Mouse (Mus musculus) limb, embryonic 10.5 days (tissue): ENCODE measurements around the gene Pitpnm1. TPM values are rescaled to one million over a fixed set of nuclear protein-coding genes. Genes with fewer than 3 reads are reported as not detected.
"Not testable (repeated sequence)": the region's sequence is repeated elsewhere in the genome, so short reads cannot be mapped to it uniquely, and the experiment has no call there.

Experiments used
- DNase-seq: peaks from one replicate; pipeline ENCODE4 v3.0.0-alpha.2; 2017; ENCODE audit warnings: low spot score
- H3K27ac ChIP-seq: fragments of 300-500 bp; sonication (generic); 2 replicates; pipeline ENCODE4 v1.5.1; 2016; ENCODE audit warnings: mild to moderate bottlenecking
- H3K27me3 ChIP-seq: fragments of 300-500 bp; sonication (generic); 2 replicates; pipeline ENCODE4 v1.6.1; 2016; ENCODE audit warnings: low read depth, mild to moderate bottlenecking; ENCODE audit not compliant: poor library complexity, severe bottlenecking
- H3K36me3 ChIP-seq: fragments of 300-500 bp; sonication (generic); 2 replicates; pipeline ENCODE4 v1.6.1; 2016; ENCODE audit warnings: mild to moderate bottlenecking, moderate library complexity
- H3K4me1 ChIP-seq: fragments of 300-500 bp; sonication (generic); 2 replicates; pipeline ENCODE4 v1.6.1; 2016
- H3K4me3 ChIP-seq: fragments of 300-500 bp; sonication (generic); 2 replicates; pipeline ENCODE4 v1.5.1; 2016; ENCODE audit warnings: mild to moderate bottlenecking, moderate library complexity
- H3K9me3 ChIP-seq: fragments of 300-500 bp; sonication (generic); replicated peaks from 2 replicates; pipeline ENCODE4 v1.6.1; 2016; ENCODE audit warnings: mild to moderate bottlenecking
- WGBS: fragments of 180-500 bp; shearing (Covaris S2); methylation state at CpG from one replicate; pipeline ENCODE4 v1.1.7; 2016; 5-methylcytosine and 5-hydroxymethylcytosine counted together
- polyA plus RNA-seq: library from polyadenylated mRNA; unstranded; fragments of >200 nt; fragmentation: Nextera tagmentation; extraction: Ambion mirVana; gene quantifications from 2 replicates; pipeline ENCODE4 v1.2.1, GENCODE M21; 2016

The Pitpnm1 gene
- polyA plus RNA-seq, 1 experiment from 2014 or later, result 7.9 TPM

DNA sequence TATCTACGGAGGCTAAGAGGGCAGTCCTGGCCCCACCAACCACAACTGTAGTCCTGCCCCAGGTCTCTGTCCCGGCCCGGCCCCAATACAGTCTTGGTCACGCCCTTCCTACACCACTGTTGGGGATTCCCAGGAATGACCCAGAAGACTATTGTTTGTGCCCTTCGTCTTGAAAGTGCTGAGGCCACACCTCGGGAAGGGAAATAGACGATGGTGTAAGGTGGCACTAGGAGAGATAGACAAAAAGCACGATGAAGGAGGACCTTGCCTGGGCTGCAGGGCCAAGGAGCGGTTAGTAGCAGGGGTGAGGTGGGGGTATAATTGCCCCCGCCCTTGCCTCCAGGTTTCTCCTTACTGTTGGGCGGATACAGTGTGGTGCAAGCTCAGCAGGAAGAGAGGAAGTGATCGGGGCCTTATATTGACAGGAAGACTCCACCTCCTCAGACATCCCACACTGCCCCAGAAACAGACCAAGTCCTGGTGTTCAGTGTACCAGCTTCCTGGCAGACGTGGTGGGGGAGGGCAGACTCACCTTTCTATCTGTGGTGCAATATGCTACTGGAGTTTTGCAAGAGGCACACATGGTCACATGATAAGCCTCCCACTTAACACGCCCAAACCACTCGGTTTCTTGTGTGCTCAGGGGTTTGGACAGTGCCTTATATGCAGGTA is 40.6 kb upstream of the Pitpnm1 start, which contains the start of gene Gstp3:
Gene Gstp3, minus strand, starts transcription at position 501 of the 672 bp plus-strand sequence.
- no peak for DNase-seq
- Histone ChIP-seq H3K4me3 (no peak within 1 kb of the TSS), H3K27ac (no peak within 1 kb of the TSS), H3K4me1 (no peaks in the 10 kb centered on the region), H3K9me3 (no peaks in the 10 kb centered on the region), H3K27me3 (no peaks in the 10 kb centered on the region), H3K36me3 (no peaks in the 10 kb centered on the region)
- 85% methylated on average over 15 of the region's 15 CpGs for WGBS

- H3K4me1 ChIP-seq, H3K27me3 ChIP-seq, DNase-seq, H3K4me3 ChIP-seq, H3K36me3 ChIP-seq, H3K27ac ChIP-seq, H3K9me3 ChIP-seq: not testable (repeated sequence)
- WGBS, result 91% methylated on average over 8 of the region's 8 CpGs
Observed at GRCm38 (mm10) chr19:4060044-4060898, 39.5 kb upstream of the Pitpnm1 start.

GRCm38 (mm10) chr19:4060899-4061465 is 38.8 kb upstream of the Pitpnm1 start:
- Histone ChIP-seq H3K27me3 (no peaks in the 10 kb centered on the region), H3K4me1 (no peaks in the 10 kb centered on the region), H3K4me3 (no peak overlapping the region), H3K27ac (no peak overlapping the region), H3K36me3 (no peaks in the 10 kb centered on the region), H3K9me3 (no peaks in the 10 kb centered on the region)
- DNase-seq, result no peak
- WGBS, result 90% methylated on average over 6 of the region's 6 CpGs

GRCm38 (mm10) chr19:4063357-4063756 is 36.4 kb upstream of the Pitpnm1 start:
- not testable (repeated sequence) for H3K4me3 ChIP-seq, H3K36me3 ChIP-seq, H3K4me1 ChIP-seq, H3K9me3 ChIP-seq, DNase-seq, H3K27ac ChIP-seq, H3K27me3 ChIP-seq
- 90% methylated on average over 4 of the region's 4 CpGs for WGBS

DNA sequence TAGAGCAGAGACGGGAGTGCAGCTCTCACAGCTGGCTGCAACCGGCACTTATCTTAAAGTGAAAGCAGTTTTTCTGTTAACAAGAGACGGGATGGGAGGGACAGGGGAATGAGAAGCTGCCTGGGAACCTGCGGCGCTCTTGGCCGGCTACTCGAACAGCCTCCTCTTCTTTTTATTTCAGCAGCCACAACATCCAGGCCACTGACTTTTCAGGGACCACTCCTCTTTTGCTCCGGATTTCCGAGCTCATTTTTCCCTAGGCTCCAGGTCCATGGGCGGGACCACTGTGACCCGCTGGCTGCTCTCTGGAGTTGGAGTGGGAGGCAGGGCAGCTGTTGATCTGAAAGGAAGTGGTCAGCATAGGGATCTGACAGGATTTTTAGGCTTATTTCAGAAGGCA is 35.3 kb upstream of the Pitpnm1 start:
- not testable (repeated sequence) for H3K4me3 ChIP-seq, DNase-seq, H3K9me3 ChIP-seq, H3K27me3 ChIP-seq, H3K27ac ChIP-seq, H3K4me1 ChIP-seq, H3K36me3 ChIP-seq
- WGBS, result 68% methylated on average over 8 of the region's 11 CpGs

- H3K27me3 ChIP-seq, result no peaks in the 10 kb centered on the region
- H3K4me1 ChIP-seq, result no peaks in the 10 kb centered on the region; the same call in 1 of the 2 replicates
- DNase-seq, result no peak
- no peaks in the 10 kb centered on the region for H3K36me3 ChIP-seq
- no peak overlapping the region for H3K4me3 ChIP-seq
- H3K9me3 ChIP-seq, result no peaks in the 10 kb centered on the region
- H3K27ac ChIP-seq, result no peak overlapping the region
- WGBS, result 89% methylated on average over 6 of the region's 6 CpGs
Observed at GRCm38 (mm10) chr19:4066280-4066679, 33.5 kb upstream of the Pitpnm1 start.

DNA sequence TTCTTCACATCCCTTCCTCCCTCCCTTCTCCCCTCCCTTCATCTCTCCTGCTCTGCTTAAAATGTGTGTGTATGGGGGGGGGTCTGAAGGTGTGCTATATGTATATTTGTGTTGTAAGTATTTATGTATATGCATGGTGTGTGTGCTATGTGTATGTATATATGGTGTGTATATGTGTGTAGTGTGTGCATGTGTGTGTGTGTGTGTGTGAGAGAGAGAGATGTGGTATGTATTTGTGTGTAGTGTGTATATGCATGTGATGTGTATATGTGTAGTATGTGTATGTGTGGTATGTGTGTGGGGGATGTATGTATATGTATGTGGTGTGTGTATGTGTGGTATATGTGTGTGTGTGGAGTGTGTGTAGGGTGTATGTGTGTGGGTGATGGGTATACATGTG is 32.9 kb upstream of the Pitpnm1 start:
- H3K27me3 ChIP-seq, result no peaks in the 10 kb centered on the region
- H3K4me3 ChIP-seq, result no peak overlapping the region
- H3K9me3 ChIP-seq, result no peaks in the 10 kb centered on the region
- no peak overlapping the region for H3K27ac ChIP-seq
- no peaks in the 10 kb centered on the region for H3K36me3 ChIP-seq
- DNase-seq, result no peak
- no peaks in the 10 kb centered on the region; the same call in 1 of the 2 replicates for H3K4me1 ChIP-seq

DNA sequence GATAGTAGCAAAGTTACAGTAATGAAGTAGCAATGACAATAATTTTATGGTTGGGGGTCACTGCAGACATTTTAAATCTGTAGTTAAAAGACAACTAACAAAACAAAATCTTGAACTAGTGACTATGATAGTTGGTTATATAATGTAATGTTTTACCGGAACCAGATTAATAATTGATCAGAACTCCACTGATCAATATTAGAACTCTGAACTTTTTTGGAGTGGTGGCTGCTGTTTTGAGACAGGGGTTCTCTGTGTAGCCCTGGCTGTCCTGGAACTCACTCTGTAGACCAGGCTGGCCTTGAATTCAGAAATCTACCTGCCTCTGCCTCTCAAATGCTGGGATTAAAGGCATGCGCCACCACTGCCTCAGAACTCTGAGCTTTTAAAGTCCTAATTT is 31.6 kb upstream of the Pitpnm1 start:
- not testable (repeated sequence) for H3K4me1 ChIP-seq, DNase-seq, H3K27ac ChIP-seq, H3K27me3 ChIP-seq, H3K9me3 ChIP-seq, H3K4me3 ChIP-seq, H3K36me3 ChIP-seq
- WGBS, result 92% methylated on average over 2 of the region's 2 CpGs

GRCm38 (mm10) chr19:4068717-4069410 is 30.9 kb upstream of the Pitpnm1 start:
- Histone ChIP-seq H3K4me1 (peaks cover 2% of the 10 kb centered on the region; the same call in 1 of the 2 replicates), H3K9me3 (no peaks in the 10 kb centered on the region), H3K36me3 (no peaks in the 10 kb centered on the region), H3K4me3 (no peak overlapping the region), H3K27me3 (no peaks in the 10 kb centered on the region), H3K27ac (no peak overlapping the region)
- DNase-seq, result no peak
- 78% methylated on average over 15 of the region's 15 CpGs for WGBS

- no peaks in the 10 kb centered on the region for H3K36me3 ChIP-seq
- DNase-seq, result no peak
- H3K9me3 ChIP-seq, result no peaks in the 10 kb centered on the region
- H3K4me1 ChIP-seq, result peaks cover 2% of the 10 kb centered on the region; the same call in 1 of the 2 replicates
- no peak overlapping the region for H3K27ac ChIP-seq
- WGBS, result 80% methylated on average over 15 of the region's 15 CpGs
- H3K4me3 ChIP-seq, result no peak overlapping the region
- no peaks in the 10 kb centered on the region for H3K27me3 ChIP-seq
Observed at GRCm38 (mm10) chr19:4070311-4070710, 29.5 kb upstream of the Pitpnm1 start.

GRCm38 (mm10) chr19:4070756-4071155 is 29.0 kb upstream of the Pitpnm1 start:
- H3K4me1 ChIP-seq, result peaks cover 2% of the 10 kb centered on the region; the same call in 1 of the 2 replicates
- DNase-seq, result no peak
- H3K27me3 ChIP-seq, result no peaks in the 10 kb centered on the region
- no peak overlapping the region for H3K27ac ChIP-seq
- no peaks in the 10 kb centered on the region for H3K9me3 ChIP-seq
- no peaks in the 10 kb centered on the region for H3K36me3 ChIP-seq
- no peak overlapping the region for H3K4me3 ChIP-seq
- 83% methylated on average over 8 of the region's 8 CpGs for WGBS

DNA sequence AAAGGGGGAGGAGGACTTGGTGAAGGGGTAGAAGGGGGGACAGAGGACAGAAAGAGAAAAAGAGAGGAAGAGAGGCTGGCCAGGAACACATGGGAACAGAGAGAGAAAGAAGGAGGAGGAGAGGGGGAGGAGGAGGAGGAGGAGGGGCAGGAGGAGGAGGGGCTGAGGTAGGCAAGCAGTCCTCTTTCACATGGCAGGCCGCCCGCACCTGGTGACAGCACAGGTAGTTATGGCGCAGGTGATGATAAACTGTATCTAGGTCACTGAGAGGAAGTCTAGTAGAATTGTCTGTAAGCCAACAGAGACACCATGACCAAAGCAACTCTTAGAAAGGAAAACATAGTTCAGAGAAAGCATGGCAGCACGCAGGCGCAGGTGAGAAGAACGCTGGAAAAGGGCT is 28.4 kb upstream of the Pitpnm1 start:
- peaks cover 2% of the 10 kb centered on the region; the same call in 1 of the 2 replicates for H3K4me1 ChIP-seq
- H3K36me3 ChIP-seq, result no peaks in the 10 kb centered on the region
- no peak overlapping the region for H3K4me3 ChIP-seq
- no peak overlapping the region for H3K27ac ChIP-seq
- no peaks in the 10 kb centered on the region for H3K9me3 ChIP-seq
- no peak for DNase-seq
- 91% methylated on average over 6 of the region's 6 CpGs for WGBS
- no peaks in the 10 kb centered on the region for H3K27me3 ChIP-seq
